ENCODE assay signal across 17 mouse cellular contexts in genomic region chr6:117393480-117393879, GRCm38 (mm10).
DNase-seq lines count a peak whose midpoint lies in the region; ATAC-seq lines count a peak whose summit lies in the region.
"Had no signal": no experiment of that assay in that cellular context is flagged by ENCODE, and none has a peak within 500 bp of the region (broad histone marks: within the 10 kb centered on the region; RNA-seq: fewer than 3 reads in every experiment).

No protein-coding gene starts in this region.

- peak; percentile 35 for DNase-seq in heart, adult 11 months
- DNase-seq in heart, adult 18-20 months: no peak
- no peak for DNase-seq in heart, postnatal 10 days
- DNase-seq in kidney, adult 11 months: no peak
- DNase-seq: adrenal gland, adult 2 months; adrenal gland, postnatal 14 days; adrenal gland, postnatal 36 days; cerebellum, adult 11-12 months; cerebellum, adult 2 months; cerebellum, adult 9-10 months; cerebellum, postnatal 10 days; cerebellum, postnatal 36 days had no signal

- intact Hi-C loops in heart, postnatal 10 days (cut with DNase I): no loop called here

- ATAC-seq in granulocyte monocyte progenitor cell, adult 5-6 weeks (replicated peaks; ENCODE audit: poor library complexity, severe bottlenecking): peak; percentile 100
- peak; percentile 74 for ATAC-seq in megakaryocyte, adult 5-6 weeks (ENCODE audit: poor library complexity, severe bottlenecking)
- no peak for ATAC-seq in erythroblast, adult 5-6 weeks (replicated peaks; ENCODE audit: low FRiP score, poor library complexity, severe bottlenecking)
- ATAC-seq: forebrain, embryonic 14.5 days; forebrain, embryonic 16.5 days had no signal
